Mouse (Mus musculus) urinary bladder, adult 2 months (tissue): ENCODE measurements around the gene Ccdc85c. TPM values are rescaled to one million over a fixed set of nuclear protein-coding genes. Genes with fewer than 3 reads are reported as not detected.
A peak's percentile ranks its signal among the peaks of the same experiment; 100 is the strongest.

Source experiments
- DNase-seq: peaks from one replicate; pipeline ENCODE4 v3.0.0; 2022; ENCODE audit warnings: low spot score
- polyA plus RNA-seq: library from polyadenylated mRNA; depleted of rRNA; stranded (reverse); fragments of >200 nt; gene quantifications from 2 replicates; pipeline ENCODE4 v1.2.3, GENCODE M21; 2012; rRNA removed

Gene Ccdc85c
- 14.6 and 23.1 TPM in 2 replicates for polyA plus RNA-seq

- DNase-seq = peak; percentile 54
Measured at GRCm38 (mm10) chr12:108274661-108275507, at the start of gene Ccdc85c. Ccdc85c (minus strand) TSS chr12:108275425.

DNA sequence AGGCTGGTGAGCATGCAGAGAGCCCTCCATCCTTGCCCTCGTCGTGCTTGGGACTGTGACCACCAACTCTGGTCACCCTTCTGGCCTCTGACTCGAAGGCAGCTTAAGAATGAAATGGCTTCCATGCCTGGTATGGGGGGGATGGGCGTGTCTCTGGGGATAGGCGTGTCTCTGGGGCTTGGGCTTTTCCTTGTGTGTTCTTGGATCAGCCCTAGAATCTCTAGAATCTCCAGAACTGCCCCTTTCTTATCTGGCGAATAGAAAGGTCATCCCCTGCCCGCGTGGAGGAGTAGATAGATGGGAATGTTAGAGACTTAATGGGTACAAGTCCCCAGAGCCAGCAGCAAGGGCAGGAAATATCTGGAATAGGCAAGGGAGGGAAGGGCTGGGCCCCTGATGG, 44.9 kb upstream of the Ccdc85c start:
- DNase-seq = no peak

GRCm38 (mm10) chr12:108318499-108318898, 43.3 kb upstream of the Ccdc85c start:
- DNase-seq = no peak

DNA sequence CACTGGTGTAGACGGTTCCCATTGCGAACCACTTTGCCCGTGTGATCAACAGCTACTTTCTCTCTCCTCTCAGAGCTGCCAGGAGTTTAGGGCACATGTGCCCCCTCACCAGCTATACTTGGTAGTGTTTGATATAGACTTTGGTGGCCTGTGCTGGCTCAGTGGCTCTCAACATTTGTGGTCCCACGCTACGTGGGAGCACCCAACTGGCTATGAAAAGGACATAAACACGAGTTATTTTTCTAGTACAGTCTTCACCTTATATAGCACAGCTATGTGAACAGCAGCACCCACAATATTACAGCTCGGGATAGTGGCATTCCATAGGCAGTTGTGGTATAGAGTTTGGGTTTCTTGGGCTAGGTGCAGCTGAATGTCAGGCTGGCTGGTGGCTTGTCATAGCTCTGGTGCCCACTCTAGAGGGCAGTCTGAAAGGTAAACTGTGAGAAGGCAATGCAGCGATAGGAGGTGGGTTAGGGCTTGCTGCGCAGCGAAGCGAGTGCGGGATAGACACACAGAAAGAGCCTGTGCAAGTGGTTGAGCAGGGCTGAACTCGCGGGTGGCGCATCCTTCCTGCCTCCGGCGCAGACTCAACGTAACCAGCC, 42.7 kb upstream of the Ccdc85c start:
- no peak for DNase-seq

- no peak for DNase-seq
Measured at GRCm38 (mm10) chr12:108317201-108317738, 42.0 kb upstream of the Ccdc85c start.

- no peak for DNase-seq
Measured at GRCm38 (mm10) chr12:108316655-108317054, 41.4 kb upstream of the Ccdc85c start.

GRCm38 (mm10) chr12:108315818-108316217, 40.6 kb upstream of the Ccdc85c start:
- no peak for DNase-seq

DNA sequence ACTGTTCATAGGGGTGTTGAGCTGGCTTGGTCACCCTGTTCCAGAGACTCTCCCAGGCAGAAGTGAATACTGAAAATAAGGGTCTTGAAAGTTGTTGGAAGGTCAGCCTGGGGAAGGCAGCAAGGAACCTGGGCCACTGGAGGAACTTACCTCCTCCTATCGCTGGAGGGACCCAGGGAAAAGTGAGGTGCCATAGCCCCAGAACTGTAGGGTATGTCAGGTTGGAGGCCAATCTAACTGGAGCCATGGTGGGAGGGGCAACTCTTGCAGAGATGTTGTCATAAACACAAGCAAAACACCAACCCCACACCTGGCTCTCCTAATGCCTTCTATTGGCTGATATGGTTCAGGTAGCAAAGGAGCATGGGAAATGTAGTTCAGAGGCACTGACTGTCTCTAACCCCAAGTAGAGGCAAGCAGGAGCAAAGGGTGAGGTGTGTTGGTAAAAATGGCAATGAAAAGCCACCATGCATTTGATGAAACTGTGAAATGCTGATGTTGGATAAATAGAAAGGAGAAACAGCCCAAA, 38.1 kb upstream of the Ccdc85c start:
- DNase-seq = no peak

GRCm38 (mm10) chr12:108312432-108312851, 37.2 kb upstream of the Ccdc85c start:
- no peak for DNase-seq

DNA sequence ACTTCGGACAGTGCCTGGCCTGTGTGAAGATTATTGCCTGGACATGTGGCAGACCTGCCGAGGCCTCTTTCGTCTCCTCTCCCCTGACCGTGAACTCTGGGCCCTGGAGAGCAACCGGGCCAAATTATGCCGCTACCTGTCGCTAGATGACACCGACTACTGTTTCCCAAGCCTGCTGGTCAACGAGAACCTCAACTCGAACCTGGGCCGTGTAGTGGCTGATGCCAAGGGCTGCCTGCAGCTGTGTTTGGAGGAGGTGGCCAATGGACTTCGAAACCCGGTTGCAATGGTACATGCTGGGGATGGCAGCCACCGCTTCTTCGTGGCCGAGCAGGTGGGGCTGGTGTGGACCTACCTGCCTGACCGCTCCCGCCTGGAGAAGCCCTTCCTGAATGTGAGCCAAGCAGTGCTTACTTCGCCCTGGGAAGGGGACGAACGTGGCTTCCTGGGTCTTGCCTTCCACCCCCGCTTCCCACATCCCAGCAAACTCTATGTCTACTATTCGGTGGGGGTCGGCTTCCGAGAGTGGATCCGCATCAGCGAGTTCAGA, 36.6 kb upstream of the Ccdc85c start:
- no peak for DNase-seq

DNA sequence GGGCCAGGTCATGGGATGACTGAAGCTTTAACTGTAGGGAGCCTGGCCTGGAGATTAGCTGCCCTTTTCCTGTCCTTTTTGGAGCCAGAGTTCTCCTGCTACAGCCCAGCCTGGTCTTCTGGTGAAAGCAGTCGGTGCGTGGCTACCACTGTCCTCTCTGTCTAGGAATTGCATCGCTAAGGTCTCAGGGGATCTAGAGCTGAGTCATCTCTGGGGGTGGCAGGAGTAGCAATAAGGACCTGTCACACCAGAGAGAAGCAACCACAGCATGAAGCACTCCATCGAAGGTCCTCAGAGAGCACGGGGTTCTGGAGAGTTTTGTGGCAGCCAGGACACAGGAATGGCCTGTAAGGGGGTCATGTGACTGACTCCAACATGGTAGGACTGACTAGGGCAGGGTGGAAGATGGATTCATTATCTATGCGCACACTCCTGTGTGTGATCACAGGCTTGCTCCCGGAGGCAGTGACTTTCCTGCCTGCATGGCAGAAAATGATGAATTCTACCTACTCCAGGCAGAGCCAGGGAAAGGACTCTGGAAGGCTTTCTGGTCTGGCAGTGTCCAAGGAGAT, 35.3 kb upstream of the Ccdc85c start:
- DNase-seq = no peak

- no peak for DNase-seq
Measured at GRCm38 (mm10) chr12:108310041-108310440, 34.8 kb upstream of the Ccdc85c start.

GRCm38 (mm10) chr12:108309116-108309794, 34.0 kb upstream of the Ccdc85c start:
- no peak for DNase-seq

DNA sequence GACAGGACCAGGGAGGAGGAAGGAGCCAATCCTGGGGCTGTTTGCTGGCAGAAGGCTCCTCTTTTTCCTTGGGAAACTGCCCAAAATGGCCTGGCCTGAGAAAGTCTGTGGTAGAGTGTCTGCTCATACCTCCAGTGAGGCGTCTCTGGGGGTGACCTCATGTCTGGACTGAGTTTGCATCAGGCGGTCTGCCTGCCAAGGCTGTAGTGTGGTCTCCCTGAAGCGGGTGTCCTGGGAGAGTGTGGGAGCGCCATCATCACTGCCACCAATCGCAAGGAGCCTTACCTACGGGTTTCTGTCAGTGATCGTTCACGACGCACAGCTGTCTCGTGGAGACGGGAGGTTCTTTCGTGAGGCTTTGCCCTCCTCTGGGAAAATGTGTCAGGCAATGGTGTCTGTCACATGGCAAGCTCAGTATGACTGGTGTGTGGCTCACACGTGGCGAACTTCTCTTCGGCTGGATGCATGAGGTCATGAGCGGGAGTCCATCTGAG, 33.2 kb upstream of the Ccdc85c start:
- DNase-seq = no peak

- DNase-seq = no peak
Measured at GRCm38 (mm10) chr12:108307553-108307952, 32.3 kb upstream of the Ccdc85c start.

- no peak for DNase-seq
Measured at GRCm38 (mm10) chr12:108305812-108306794, 30.9 kb upstream of the Ccdc85c start, which contains the start of gene Hhipl1. Hhipl1 (plus strand) TSS chr12:108306270.

- DNase-seq = no peak
Measured at GRCm38 (mm10) chr12:108305172-108305571, 29.9 kb upstream of the Ccdc85c start.

DNA sequence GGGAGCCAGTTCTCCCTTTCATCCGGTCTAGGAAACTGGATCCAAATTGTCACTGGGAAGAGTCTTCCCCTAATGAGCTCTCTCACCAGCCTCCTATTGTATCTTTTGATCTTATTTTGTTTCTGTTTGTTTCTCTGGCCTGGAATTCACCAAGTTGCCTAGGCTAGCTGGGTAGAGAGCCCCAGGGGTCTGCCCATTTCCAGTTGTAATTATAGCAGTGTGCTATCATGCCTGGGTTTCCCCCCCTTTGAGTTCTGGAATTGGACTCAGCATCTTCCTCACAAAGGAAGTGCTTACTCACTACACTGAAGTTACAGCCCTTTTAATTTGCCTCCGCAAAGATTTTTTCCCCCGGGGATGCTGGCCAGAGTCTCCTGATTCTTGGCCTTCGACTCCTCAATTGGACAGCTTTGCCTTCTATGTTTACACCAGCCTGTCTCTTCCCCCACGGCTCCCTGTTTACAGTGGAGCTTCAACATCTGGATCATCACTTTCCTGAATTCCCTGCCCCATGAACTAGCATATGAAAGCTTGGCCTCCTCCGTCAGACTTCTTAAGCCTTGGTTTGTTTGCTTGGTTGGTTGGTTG, 28.6 kb upstream of the Ccdc85c start:
- DNase-seq = no peak

DNA sequence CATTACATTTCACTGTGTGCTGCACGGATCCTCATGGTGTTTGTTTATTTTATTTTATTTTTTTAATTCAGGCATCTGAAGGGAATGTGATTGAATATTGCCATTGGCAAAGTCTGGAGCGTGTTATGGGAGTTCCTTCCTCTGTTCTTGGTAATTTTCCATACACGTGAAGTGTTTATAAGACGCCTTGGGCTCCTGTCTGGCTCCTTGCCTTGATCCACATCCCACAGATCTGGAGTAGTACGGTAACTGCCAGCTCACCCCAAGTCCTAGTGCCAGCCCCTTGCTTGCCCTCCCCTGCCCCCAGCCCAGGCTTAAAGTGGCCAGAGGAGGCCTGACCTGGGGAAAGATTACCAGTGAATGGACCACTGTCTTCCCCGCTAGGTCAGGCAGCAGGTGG, 25.8 kb upstream of the Ccdc85c start:
- no peak for DNase-seq

GRCm38 (mm10) chr12:108297033-108297432, 21.8 kb upstream of the Ccdc85c start:
- DNase-seq = no peak
